Mouse (Mus musculus) forebrain, embryonic 16.5 days (tissue): ENCODE results near the gene Npnt. TPM values are rescaled to one million over a fixed set of nuclear protein-coding genes. Genes with fewer than 3 reads are reported as not detected.

ENCODE experiments used
- ATAC-seq: fragments of 200-750 bp; cut with Nextera tagmentation; 2 replicates; pipeline ENCODE4 v1.8.0; 2017; ENCODE audit warnings: mild to moderate bottlenecking, moderate library complexity
- H3K27ac ChIP-seq: fragments of 300-500 bp; sonication (generic); 2 replicates; pipeline ENCODE4 v1.5.1; 2014; ENCODE audit warnings: low read length, control low read depth
- H3K27me3 ChIP-seq: fragments of 300-500 bp; sonication (generic); replicated peaks from 2 replicates; pipeline ENCODE4 v1.6.1; 2014; ENCODE audit warnings: low read length; ENCODE audit not compliant: control insufficient read depth, insufficient read depth
- H3K36me3 ChIP-seq: fragments of 300-500 bp; sonication (generic); 2 replicates; pipeline ENCODE4 v1.6.1; 2014; ENCODE audit not compliant: control insufficient read depth, insufficient read depth
- H3K4me1 ChIP-seq: fragments of 300-500 bp; sonication (generic); replicated peaks from 2 replicates; pipeline ENCODE4 v1.6.1; 2014; ENCODE audit warnings: low read length; ENCODE audit not compliant: control insufficient read depth, insufficient read depth
- H3K4me2 ChIP-seq: fragments of 300-500 bp; sonication (generic); 2 replicates; pipeline ENCODE4 v1.6.1; 2014; ENCODE audit warnings: mild to moderate bottlenecking, low read length, control low read depth
- H3K4me3 ChIP-seq: fragments of 300-500 bp; sonication (generic); replicated peaks from 2 replicates; pipeline ENCODE4 v1.5.1; 2014; ENCODE audit warnings: mild to moderate bottlenecking, low read length, control low read depth
- H3K9ac ChIP-seq: fragments of 300-500 bp; sonication (generic); replicated peaks from 2 replicates; pipeline ENCODE4 v1.6.1; 2014; ENCODE audit warnings: low read depth, low read length, control low read depth
- H3K9me3 ChIP-seq: fragments of 300-500 bp; sonication (generic); 2 replicates; pipeline ENCODE4 v1.6.1; 2016; ENCODE audit warnings: low read length; ENCODE audit not compliant: control insufficient read depth
- WGBS: fragments of 180-500 bp; shearing (Covaris S2); extraction: QIAGEN DNeasy Blood & Tissue Kit; methylation state at CpG from one replicate; pipeline ENCODE4 v1.1.7; 2014; 5-methylcytosine and 5-hydroxymethylcytosine counted together
- polyA plus RNA-seq: library from polyadenylated mRNA; unstranded; fragments of >200 nt; fragmentation: Nextera tagmentation; extraction: Ambion mirVana; gene quantifications from 2 replicates; pipeline ENCODE4 v1.2.1, GENCODE M21; 2015

Gene Npnt
- polyA plus RNA-seq, 1 experiment from 2014 or later: 6.3 TPM

- Histone ChIP-seq H3K27me3 (no peaks in the 10 kb centered on the region), H3K4me3 (no peak overlapping the region), H3K36me3 (no peaks in the 10 kb centered on the region), H3K27ac (no peak overlapping the region), H3K4me1 (peaks cover 5% of the 10 kb centered on the region; the same call in 1 of the 2 replicates), H3K9me3 (no peaks in the 10 kb centered on the region), H3K4me2 (no peak overlapping the region), H3K9ac (no peak overlapping the region)
- 95% methylated on average over 5 of the region's 5 CpGs for WGBS
- ATAC-seq: no peak
Measured at GRCm38 (mm10) chr3:132902921-132903320, 47.2 kb downstream of the Npnt start.

GRCm38 (mm10) chr3:132902206-132902605 is 47.9 kb downstream of the Npnt start:
- H3K27ac ChIP-seq: no peak overlapping the region
- H3K4me1 ChIP-seq: peaks cover 5% of the 10 kb centered on the region; the same call in 1 of the 2 replicates
- H3K27me3 ChIP-seq: no peaks in the 10 kb centered on the region
- H3K36me3 ChIP-seq: no peaks in the 10 kb centered on the region
- no peak overlapping the region for H3K4me2 ChIP-seq
- no peak overlapping the region for H3K4me3 ChIP-seq
- H3K9me3 ChIP-seq: no peaks in the 10 kb centered on the region
- no peak overlapping the region for H3K9ac ChIP-seq
- ATAC-seq: no peak
- WGBS: 81% methylated on average over 6 of the region's 6 CpGs

- H3K4me3 ChIP-seq: no peak overlapping the region
- ATAC-seq: peak; percentile 40; the same call in 1 of the 2 replicates
- no peaks in the 10 kb centered on the region for H3K9me3 ChIP-seq
- H3K4me2 ChIP-seq: no peak overlapping the region
- peaks cover 5% of the 10 kb centered on the region; the same call in 1 of the 2 replicates for H3K4me1 ChIP-seq
- H3K36me3 ChIP-seq: no peaks in the 10 kb centered on the region
- no peak overlapping the region for H3K9ac ChIP-seq
- no peak overlapping the region for H3K27ac ChIP-seq
- 45% methylated on average over 4 of the region's 4 CpGs for WGBS
- no peaks in the 10 kb centered on the region for H3K27me3 ChIP-seq
Measured at GRCm38 (mm10) chr3:132897891-132898290, 52.2 kb downstream of the Npnt start.

- H3K27ac ChIP-seq: no peak overlapping the region
- H3K9ac ChIP-seq: no peak overlapping the region
- WGBS: 80% methylated on average over 5 of the region's 5 CpGs
- H3K9me3 ChIP-seq: no peaks in the 10 kb centered on the region
- H3K36me3 ChIP-seq: no peaks in the 10 kb centered on the region
- no peaks in the 10 kb centered on the region for H3K27me3 ChIP-seq
- H3K4me2 ChIP-seq: no peak overlapping the region
- ATAC-seq: no peak
- no peak overlapping the region for H3K4me3 ChIP-seq
- peaks cover 5% of the 10 kb centered on the region; the same call in 1 of the 2 replicates for H3K4me1 ChIP-seq
Measured at GRCm38 (mm10) chr3:132897390-132897789, 52.7 kb downstream of the Npnt start.

- H3K27ac ChIP-seq: no peak overlapping the region
- 89% methylated on average over 7 of the region's 7 CpGs for WGBS
- no peak overlapping the region for H3K9ac ChIP-seq
- H3K27me3 ChIP-seq: no peaks in the 10 kb centered on the region
- H3K4me2 ChIP-seq: no peak overlapping the region
- H3K4me3 ChIP-seq: no peak overlapping the region
- no peak for ATAC-seq
- H3K36me3 ChIP-seq: no peaks in the 10 kb centered on the region
- no peaks in the 10 kb centered on the region for H3K9me3 ChIP-seq
- peaks cover 5% of the 10 kb centered on the region; the same call in 1 of the 2 replicates for H3K4me1 ChIP-seq
Measured at GRCm38 (mm10) chr3:132894086-132894485, 56.0 kb downstream of the Npnt start.

- Histone ChIP-seq H3K4me3 (no peak overlapping the region), H3K4me2 (no peak overlapping the region), H3K36me3 (no peaks in the 10 kb centered on the region), H3K9ac (no peak overlapping the region), H3K9me3 (no peaks in the 10 kb centered on the region), H3K27ac (no peak overlapping the region), H3K27me3 (no peaks in the 10 kb centered on the region), H3K4me1 (peaks cover 5% of the 10 kb centered on the region; the same call in 1 of the 2 replicates)
- WGBS: 91% methylated on average over 3 of the region's 3 CpGs
- ATAC-seq: no peak
Measured at GRCm38 (mm10) chr3:132893676-132894075, 56.4 kb downstream of the Npnt start.

GRCm38 (mm10) chr3:132893044-132893443 is 57.0 kb downstream of the Npnt start:
- H3K9me3 ChIP-seq: no peaks in the 10 kb centered on the region
- no peak overlapping the region for H3K9ac ChIP-seq
- no peak for ATAC-seq
- peaks cover 2% of the 10 kb centered on the region; the same call in 1 of the 2 replicates for H3K4me1 ChIP-seq
- WGBS: 86% methylated on average over 7 of the region's 7 CpGs
- H3K4me2 ChIP-seq: no peak overlapping the region
- no peak overlapping the region for H3K4me3 ChIP-seq
- H3K27me3 ChIP-seq: no peaks in the 10 kb centered on the region
- H3K36me3 ChIP-seq: no peaks in the 10 kb centered on the region
- no peak overlapping the region for H3K27ac ChIP-seq

- no peak overlapping the region for H3K9ac ChIP-seq
- no peaks in the 10 kb centered on the region for H3K4me1 ChIP-seq
- H3K27ac ChIP-seq: no peak overlapping the region
- no peak overlapping the region for H3K4me2 ChIP-seq
- H3K27me3 ChIP-seq: no peaks in the 10 kb centered on the region
- ATAC-seq: no peak
- H3K9me3 ChIP-seq: no peaks in the 10 kb centered on the region
- WGBS: 89% methylated on average over 7 of the region's 7 CpGs
- H3K36me3 ChIP-seq: no peaks in the 10 kb centered on the region
- H3K4me3 ChIP-seq: no peak overlapping the region
Measured at GRCm38 (mm10) chr3:132892481-132892880, 57.6 kb downstream of the Npnt start.

DNA sequence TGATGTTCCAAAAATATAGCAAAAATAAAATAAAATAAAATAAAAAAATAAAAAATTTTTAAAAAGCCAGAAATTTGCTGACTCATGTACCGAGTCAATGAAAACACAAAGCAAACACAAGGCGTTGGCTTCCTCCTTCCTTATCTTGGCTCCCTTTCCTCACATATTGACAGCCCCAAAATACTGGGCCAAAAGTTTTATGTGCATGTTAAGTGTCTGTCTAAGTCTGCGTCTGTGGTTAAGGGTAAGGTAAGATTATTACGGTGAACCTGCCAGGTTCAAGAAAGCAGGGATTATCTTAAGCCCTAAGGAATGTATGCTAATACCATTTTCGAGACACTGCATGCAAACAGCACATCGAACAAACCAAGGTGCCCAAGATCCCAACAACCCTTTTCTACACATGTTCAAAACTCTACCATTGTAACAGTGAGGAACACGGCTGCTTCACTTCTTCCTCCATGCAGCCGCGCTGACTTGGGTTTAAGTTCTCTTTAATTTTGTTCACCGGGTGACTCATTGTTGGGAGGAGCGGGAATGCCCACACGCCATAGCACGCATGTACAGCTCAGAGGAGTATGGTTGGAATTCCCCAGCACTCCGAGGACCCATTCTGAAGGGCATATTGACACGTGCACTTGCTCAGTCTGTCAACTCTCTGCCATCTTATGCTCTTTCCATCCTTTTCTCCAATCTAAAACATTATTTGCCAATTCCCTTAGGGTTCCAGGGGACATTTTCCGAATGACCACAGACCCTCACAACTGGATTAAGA is 62.8 kb downstream of the Npnt start:
- Histone ChIP-seq H3K4me3 (no peak overlapping the region), H3K27me3 (no peaks in the 10 kb centered on the region), H3K4me2 (no peak overlapping the region), H3K36me3 (no peaks in the 10 kb centered on the region), H3K4me1 (no peaks in the 10 kb centered on the region), H3K27ac (no peak overlapping the region), H3K9me3 (no peaks in the 10 kb centered on the region), H3K9ac (no peak overlapping the region)
- ATAC-seq: no peak
- WGBS: 89% methylated on average over 16 of the region's 16 CpGs
